Mouse (Mus musculus) layer of hippocampus, adult 9-10 months (tissue): Measurements from ENCODE around the gene Ccnjl.

Experiments
- DNase-seq: peaks from one replicate; pipeline ENCODE4 v3.0.0; 2022; ENCODE audit warnings: low spot score

Ccnjl gene

DNA sequence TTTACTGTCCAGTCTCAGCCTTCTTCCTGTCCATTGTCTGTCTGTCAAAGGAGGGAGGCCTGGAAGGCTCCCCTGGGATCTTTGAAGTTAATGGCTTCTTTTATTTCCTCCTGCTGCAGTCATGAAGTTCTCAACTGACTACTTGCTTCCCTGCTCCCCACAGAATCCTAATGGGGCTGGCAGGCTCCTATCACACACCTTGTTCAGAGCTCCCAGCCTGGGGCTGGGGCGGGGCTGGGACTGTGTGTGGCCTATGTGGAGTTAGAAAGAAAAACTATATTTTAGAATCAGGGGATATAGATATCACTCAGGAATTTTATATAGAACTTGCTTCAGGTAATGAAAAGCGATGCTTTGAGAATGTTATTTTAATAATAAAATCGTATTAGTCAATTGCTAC lies 8.1 kb upstream of the Ccnjl start:
- no peak for DNase-seq

DNA sequence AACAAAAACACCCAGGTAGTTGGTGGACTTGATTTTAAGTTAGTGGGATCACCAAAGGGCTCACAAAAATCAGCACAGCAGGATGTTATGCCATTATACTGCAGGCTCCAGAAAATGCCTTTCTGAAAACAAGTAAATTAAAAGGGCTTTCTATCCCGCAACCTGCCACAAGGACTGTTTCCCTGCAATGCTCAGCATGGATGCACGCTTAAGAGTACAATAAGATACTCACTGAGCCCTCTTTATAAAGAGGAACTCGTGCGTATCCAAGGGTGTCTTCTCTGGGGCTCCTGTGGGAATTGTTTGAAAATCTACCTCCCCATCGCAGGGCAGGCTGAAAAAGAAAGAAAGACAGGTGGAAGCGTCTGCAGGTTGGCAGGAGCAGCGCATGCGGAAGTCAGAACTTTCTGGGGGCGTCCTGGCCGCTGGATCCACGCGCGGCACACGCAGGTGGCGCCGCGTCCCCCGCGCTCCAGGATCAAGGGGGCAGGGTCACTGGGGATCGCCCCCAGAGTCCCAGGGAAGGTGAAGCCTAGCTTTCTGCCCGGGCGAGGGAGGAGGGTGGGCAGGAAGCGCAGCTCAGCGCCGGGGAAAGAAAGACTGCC lies 404 bp upstream of the Ccnjl start:
- DNase-seq, result no peak

DNA sequence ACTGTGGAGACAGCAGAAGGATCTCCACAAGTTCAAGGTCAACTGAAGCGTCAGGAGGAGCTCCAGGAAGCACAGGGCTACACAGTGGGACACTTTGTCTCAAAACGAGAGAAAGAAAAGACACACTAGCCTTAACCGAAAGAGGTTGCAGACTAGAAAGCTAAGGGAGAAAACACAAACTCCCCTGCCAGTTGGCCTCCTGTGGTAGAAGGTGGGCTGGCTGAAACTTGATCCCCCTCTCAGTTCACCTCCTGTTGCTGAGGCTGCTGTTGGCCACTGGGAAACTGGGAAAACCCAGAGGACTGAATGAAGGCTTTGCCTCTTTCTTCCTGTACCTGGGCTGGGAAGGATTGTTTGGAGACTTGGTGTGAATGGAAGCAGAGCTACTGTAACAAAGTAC lies 1.5 kb downstream of the Ccnjl start:
- no peak for DNase-seq

DNA sequence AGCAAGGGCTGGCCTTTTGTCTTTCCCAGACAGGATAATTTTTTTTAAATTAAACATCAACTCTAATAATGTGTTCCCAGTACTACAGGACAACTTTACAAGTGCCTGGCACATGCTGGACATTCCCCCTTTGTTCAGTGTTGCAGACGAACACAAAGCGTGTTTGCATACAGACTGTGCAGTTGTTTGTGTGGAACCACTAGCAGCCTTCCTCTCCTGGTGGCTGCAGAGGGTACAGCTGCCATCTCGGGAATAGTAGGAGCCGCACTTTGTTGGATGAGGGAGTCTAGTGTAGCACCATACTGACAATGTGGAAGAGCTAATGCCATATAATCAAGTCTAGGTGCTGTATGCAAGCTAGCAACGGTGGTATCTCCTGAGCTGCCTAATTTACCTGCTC lies 3.0 kb downstream of the Ccnjl start:
- DNase-seq, result no peak

DNA sequence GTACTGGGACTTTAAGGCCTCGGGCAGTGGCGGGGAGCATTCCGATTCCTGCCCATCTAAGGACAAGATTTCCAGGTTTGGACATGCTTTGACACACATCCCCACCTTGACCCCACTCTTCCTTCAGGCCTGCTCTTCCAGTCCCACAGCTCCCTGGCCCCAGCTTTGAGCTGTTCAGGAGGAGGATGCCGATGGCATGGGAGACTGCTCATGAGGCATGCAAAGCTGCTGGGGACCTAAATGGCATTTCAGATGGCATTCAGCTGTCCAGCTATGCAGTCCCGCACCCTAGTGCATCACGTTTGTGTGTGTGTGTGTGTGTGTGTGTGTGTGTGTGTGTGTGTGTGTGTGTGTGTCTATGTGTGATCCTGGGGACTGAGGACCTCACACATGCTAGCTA lies 8.5 kb downstream of the Ccnjl start:
- DNase-seq, result no peak

DNA sequence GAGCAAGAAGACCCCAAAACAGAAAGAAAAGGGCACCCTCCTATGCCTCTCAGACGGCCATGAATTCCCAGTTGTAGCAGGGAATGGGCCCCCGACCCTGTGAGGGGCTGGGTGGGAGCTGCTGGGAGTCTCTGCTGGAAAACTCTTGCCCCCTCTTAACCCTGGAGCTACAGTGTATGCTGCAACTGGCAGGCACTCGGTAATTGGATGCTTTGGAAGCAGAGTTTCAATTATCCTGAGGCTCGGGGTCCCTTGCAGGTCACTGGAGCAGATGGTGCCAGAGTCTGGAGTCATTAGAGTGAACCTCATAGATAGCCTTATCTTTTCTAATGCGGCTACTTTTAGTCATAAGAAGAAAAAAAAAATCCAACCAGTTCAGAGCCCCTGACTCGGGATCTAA lies 11.3 kb downstream of the Ccnjl start:
- no peak for DNase-seq

DNA sequence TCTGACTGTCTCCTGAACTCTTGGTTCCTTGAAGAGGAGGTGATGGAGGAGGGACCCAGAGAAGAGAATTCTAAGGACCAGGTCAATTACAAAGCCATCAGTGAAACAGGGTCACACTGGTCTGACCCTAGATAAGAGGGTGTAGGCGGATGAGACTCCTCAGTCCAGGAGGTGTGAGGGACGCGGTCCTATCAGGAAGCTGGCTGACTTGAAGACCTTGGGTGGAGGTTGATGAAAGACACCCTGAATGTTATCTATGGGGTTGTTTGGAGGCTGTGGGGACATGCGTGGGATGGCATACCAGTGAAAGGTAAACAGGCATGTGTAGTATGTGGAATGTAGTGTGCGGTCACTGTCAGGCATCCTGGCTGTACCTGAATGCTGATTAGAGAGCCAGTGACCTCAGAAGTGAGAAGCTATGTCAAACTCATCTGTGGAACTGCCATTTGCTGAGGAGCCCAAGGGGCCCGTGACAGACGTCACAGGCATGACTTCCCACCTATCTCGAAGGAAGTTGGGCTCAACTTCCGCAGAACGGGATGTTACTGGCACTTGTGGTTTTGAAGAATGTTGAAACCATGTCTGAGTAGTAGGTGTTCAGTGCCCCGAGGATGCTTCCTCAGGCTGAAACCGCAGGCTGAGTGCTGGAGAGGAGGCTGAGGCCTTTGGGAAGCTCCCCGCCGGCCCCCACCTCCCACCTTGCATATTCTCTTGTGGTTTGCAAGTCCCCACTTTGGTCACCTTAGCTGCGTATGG lies 15.3 kb downstream of the Ccnjl start:
- DNase-seq, result no peak

DNA sequence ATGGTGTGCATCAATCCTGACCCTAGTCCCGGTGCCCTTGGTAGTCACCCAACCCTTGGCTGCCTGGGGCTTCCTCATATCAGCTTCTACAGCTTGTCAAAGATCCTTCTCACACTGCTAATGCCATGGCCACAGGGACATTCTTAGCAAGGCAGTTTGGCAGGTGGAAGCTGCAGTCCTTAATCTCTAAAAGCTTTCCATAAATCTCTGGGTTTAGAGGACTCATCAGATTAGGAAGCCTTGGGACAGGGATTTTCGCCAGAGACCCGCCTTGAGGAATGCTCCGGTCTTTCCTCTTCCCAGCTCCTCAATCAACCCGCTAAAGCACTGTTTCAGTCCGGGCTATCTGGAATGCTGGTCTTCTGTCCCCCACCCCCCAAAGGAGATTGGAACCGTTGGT lies 16.2 kb downstream of the Ccnjl start:
- no peak for DNase-seq

DNA sequence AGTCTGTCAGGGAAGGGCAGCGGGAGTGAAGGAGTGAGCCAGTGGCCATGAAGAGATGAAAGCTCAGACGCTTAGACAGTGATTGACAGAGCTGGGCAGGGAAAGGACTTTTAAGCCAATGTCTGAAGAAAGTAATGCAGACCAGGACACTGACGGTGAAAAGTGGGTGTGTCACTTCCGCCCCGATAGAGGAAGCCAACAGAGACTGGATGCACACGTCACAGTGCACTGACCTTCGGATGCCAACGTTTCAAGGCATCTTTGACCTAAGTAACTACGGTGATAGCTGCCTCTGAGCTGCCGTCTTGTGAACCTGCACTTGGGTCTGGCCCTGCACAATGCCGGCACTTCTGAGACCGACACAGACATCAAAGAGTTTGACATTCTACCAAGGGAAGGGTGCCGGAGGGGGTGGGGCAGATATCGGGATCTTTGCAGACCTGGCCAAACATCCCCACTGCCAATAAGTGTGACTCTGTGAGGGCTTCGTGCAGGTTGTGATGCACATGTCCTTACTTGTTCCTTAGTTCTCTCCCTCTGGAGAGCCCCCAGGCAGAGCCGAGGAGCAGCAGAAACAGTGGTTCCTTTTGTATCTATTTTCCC lies 17.4 kb downstream of the Ccnjl start:
- no peak for DNase-seq

DNA sequence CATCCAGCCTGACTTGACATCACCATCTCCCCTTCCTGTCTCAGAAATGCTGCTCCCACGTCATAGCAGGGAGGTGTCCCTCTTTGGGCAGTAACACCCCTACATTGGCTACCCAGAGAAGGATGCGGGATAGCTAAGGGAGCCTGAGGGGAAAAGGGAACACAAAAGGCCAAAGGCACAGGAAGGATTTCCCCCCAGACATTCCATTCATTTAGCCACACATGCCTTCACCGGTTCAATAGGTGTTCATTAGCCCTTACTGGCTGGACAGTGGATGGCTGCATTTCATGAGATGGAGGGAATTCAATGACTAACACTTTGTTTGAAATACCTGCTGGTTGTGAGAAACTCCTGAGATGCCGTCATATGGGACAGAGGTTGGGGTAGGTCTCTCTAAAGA lies 18.1 kb downstream of the Ccnjl start:
- DNase-seq, result no peak

DNA sequence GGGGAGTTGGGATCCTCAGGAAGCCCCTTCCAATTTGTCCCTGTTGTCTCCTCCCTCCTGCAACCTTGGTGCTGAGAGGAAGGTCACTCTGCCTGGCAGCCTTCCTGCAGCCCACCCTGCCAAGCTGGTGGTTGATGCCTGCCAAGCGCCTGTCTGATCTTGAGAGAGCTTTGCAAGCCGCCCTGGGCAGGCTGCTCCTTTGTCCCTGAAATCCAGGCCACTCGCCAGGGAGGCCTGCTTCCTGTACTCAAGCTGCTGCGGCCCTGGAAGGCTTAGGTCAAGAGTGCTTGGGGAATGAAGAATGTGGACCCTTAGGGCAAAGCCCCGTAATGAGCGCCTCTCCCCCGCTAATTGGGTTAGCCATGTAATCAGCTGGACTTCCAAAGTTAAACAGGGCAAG lies 19.6 kb downstream of the Ccnjl start:
- no peak for DNase-seq

DNA sequence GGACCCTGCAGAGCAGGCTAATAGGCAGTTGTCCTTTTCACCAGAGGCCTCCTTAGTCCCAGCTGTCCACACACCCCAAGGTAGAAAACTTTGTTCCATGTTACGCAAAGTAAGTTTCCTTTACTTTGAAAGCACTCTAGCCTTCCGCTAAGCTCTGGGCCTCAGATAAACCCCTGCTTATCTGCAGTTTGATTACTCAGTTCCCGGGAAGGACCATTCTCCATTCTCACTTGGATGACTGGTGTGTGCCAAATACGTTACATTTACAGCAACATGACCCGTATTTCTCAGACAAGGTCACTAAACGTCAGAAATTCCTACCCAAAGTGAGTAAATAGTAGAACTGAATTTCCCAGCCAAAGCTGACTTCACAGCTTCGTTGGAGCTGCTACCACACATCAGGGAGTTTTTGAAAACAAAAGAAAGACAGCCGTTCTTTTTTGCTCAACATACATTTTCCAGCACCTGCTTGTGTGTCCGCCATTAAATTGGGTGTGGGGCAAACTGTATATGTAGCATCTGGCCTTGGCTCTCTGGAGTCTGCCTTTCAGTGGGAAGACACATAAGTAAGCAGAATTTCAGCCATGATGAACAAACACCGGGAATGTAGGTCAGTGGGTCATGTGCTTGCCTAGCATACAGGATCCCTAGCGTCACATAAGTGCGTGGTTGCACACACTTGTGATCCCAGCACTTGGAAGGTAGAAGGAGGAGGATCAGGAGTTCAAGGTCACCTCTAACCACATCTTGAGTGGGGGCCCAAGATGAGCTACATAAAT lies 20.3 kb downstream of the Ccnjl start:
- DNase-seq, result no peak

DNA sequence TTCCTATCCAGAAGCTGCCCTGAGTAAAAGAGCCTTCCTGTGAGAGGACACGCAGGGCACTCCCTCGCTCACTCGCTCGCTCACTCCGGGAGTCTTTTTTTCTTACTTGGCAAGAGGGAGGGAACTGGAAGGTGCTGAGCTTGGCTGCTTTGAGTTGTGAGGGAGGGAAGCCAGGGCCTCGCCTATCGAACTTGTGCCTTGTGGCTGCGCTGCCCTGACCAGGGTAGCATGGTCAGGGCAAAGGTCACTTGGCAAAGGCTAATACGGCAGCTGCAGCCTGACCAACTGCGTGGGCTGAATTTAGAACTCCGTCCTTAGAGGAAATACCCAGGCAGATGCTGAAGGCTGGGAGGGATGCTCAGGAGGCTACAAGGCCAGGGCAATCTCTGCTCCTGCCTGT lies 21.1 kb downstream of the Ccnjl start:
- DNase-seq, result no peak

DNA sequence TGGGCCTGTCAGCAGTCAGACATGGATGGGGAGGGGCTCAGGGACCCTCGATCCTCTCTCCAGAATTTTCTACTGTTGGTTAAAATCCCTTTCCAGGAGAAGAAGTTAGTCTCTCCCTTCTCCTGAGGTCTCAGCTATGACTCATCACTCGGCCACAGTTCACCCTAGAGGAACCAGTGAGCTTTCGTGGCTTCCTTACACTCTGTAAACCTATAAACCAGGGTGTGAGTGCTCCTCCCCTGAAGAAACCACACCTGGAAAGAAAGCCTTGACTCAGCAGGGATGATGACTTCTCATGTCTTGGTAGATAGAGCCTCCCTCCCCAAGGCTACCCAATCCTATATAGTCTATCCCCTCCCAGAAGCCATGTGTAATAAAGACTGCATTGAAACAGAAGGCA lies 23.2 kb downstream of the Ccnjl start:
- DNase-seq, result no peak

DNA sequence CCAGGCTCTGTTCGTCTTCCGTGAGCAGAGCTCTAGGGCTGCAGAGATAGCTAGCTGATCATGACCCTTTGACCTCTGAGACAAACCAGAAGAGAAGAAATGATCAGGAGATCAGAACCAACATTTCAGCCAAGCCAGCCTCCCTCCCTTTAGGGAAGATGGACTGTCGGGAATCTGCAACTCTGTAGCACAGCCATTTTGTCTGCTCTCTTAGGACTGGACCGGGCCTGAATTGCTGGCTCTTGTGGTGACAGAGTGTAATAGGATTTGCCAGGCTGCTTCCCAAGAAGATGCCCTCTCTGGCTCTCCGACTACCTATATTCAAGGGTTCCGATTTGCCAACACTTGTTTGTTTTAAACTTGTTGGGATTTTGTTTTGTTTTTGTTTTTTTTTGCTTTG lies 24.1 kb downstream of the Ccnjl start:
- DNase-seq, result no peak

DNA sequence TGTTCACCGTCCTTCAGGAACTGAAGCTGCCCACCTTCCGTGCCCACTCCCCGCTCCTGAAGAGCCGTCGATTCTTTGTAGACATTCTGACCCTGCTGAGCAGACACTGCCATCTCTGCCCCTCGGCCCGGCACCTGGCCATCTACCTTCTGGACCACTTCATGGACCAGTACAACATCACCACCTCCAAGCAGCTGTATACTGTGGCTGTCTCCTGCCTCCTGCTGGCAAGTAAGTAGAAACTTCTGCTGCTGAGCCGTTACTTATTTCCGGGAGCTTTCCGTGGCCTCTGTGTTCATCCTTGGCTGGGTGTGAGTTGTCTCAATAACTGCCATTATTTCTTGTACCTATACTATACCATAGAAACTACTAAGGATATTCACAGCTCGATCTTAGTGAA lies 28.0 kb downstream of the Ccnjl start:
- DNase-seq, result no peak

DNA sequence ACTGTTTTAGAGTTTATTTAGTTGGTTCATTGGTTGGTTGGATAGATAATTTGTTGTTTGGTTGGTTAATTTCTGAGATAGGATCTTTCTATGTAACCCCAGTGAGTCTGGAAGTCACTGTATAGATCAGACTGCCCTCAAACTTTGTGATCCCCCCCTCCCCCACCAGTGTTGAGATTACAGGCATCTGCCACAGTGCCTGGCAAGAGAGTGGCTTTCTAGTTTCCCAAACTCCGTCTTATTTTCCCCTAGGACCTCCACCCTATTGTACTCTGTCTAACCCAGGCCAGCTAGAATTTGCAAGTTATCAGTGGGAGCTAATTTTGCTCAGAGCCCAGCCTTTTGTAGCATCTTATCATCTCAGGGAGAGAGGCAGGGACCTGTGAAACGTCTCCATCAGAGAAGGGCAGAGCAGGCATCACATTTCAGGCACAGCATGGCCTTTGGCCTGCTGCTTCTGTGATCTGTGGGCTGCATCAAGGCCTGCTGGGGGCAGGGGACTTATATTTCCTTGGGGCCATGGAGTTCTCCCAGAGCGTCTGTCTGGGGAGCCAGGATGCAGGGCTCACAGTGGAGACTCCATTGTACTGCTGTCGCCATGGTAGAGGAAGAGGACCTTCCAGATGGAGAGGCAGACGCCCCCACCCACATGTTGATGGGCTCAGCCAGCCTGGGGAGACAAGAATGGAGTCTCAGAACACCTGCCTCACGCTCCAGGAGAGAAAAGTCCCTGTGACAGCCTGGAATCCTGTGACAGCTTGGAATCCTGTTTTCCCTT lies 31.1 kb downstream of the Ccnjl start:
- peak; percentile 71 for DNase-seq

DNA sequence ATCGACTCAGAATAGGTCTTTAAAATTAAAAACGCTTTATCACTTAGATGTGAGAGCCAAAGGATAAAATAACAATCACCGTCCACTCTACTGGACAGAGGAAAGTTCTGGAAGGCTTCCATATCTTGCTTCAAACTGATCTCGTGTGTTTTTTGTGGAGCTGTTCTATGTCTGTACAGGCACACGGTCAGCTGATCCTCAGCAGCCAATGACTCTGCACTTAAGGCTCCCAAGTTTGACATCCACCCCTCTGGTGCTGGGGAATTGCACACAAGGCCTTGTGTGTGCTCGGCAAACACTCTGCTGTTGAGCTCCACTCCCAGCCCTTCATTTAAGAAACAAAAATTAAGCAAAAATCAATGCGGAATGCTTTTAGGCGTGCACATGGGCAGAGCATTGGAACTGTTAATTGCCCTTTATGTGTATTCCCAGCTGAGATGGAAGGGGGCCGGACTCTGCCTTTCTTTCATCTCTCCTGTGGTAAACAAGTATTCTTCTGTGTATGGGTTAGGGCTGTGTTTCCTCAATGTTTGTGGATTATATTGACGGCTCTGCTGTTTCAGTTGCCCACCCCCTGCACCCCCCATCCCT lies 35.2 kb downstream of the Ccnjl start:
- DNase-seq, result no peak

DNA sequence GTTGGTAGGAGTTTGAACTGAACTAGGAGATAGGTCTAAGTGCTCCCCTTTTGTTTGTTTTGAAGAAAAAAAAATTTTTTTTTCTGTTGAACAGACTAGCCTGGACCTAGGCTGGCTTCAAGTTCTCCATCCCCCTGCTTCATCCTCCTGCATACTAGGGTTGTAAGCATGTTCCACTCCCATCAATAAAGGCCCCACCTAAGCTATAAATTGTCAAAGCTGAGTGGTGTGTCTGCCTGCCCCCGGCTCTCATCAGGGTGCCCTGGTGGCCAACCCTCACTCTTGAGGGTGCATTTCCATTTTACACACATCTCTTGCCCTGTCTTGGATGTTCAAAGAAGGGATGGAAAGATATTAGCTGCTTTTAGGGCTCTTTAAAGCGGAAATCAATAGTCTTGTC lies 36.8 kb downstream of the Ccnjl start:
- no peak for DNase-seq

DNA sequence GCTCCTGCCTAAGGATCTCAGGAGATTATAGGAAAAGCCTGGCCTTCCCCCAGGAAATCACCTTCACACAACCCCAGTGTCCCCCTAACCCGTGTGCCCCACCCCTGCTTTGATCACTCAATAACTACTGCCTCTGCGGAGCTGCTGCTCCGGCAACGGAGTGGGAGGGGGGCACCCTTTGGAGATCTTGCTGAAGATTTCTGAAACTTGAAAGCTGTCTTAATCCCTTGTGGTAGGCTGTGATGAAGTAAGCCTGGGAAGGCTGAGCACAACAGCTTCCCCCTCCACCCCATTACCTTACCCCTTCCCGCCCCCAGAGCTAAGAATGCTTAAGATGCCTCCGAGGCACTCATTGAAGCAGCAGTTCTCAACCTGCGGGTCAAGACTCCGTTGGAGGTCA lies 37.3 kb downstream of the Ccnjl start:
- no peak for DNase-seq

DNA sequence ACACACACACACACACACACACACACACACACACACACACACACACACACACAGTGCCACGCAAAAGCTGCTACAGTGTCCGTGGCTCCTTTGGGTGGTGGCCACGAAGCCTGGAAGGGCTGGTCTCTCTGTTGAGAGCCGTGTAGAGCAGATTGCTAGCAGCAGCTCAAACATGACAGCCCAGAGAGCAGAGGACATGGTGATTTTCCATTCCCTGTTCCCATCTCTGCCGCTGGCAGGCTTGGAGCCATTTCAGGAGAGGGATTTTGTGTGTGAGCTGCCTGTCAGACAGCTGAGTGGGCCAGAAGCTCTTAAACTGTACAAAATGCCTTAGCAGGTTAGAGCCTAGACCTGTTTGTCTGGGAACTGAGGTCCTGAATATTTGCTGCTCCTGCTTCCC lies 38.1 kb downstream of the Ccnjl start:
- DNase-seq, result no peak

DNA sequence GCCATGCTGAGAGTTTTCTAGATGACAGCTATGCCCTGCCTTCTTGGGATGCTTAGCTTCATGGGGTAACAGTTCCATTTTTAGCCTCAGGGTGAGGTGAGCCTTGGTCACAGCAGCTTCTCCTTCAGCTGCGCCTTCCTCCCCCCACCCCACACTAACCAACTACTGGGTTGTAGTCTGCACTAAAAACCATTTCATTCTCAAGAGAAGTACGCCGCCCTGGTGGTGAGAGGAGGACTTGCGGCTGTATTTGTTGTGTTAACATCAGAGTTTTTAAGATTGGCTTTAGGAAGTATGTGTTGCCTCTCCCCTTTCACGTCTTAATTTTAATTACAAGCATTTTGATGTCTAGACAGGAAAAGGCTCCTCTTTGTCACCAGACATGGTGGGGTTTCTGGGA lies 39.7 kb downstream of the Ccnjl start:
- peak; percentile 47 for DNase-seq
